Mouse (Mus musculus): ENCODE results near the gene Pld4.

Pld4 gene

DNA sequence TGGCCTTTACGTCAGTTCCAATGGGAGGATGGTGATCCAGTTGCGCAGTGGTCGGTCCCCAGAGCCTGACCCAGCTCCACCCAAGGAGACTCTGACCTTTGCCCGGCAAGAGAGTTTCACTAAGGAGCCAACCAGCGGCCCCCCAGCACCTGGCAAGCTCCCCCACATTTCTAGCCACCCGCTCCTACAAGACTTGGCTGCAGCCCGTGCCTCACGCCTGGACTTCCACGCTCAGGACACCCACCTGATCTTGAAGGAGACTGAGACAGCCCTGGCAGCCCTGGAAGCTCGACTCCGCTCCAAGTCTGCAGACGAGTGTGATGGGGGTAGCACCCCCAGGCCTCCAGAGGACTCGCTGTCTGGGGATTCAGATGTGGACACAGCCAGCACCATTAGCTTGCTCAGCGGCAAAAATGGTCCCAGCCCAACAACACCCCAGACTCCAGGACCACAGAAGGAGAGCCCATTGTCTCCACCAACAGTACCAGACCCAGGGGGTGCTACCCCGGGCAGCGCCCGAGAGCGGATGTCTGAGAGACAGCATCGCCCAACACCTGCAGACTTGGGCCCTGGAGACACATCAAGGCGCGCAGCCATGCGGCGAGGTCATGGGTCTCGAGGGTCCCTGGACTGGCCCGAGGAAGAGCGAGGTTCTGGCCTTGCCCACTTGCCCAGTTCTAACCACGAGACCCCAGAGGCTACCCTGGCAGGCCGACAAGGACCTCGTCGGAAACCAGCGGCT, 22.0 kb upstream of the Pld4 start:
- DNase-seq (ENCODE audit: low spot score): no peak

DNA sequence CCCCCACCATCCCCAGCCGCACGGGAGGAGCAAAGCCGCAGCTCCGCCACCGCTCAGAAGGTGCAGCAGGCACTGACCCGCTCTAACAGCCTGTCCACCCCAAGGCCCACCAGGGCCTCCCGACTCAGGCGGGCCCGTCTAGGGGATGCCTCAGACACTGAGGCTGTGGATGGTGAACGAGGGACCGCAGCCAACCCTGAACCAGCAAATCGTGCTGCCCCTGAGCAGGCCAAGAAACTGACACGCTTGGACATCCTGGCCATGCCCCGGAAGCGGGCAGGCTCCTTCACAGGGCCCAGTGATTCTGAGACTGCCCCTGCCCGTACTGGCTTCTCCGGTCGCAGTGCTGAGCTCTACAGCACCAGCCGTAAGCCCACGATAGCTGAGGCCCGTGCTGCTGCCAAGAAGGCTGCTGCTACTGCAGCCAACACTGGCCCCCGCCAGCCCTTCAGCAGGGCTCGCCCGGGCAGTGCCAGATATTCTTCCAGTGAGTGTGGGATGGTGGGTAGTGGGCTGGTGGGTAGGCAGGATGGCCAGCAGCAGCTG, 21.4 kb upstream of the Pld4 start:
- no peak for DNase-seq (ENCODE audit: low spot score)

DNA sequence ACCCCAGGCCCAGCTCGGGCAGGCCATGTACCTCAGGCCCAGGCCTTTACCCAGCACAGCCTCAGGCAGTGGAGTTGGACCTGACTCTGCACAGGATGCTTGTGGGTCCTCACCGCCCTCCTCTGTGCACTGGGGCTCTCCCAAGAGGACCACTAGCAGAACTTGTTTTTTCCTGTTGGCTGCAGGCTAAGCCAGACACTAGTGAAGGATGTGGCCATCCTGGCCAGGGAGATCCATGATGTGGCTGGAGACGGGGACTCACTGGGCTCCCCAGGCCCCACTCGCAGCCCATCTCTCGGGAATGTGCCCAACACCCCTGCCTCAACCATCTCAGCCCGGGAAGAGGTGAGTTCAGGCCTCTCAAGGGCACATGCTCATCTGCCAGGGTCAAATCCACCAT, 17.7 kb upstream of the Pld4 start:
- no peak for DNase-seq (ENCODE audit: low spot score)

DNA sequence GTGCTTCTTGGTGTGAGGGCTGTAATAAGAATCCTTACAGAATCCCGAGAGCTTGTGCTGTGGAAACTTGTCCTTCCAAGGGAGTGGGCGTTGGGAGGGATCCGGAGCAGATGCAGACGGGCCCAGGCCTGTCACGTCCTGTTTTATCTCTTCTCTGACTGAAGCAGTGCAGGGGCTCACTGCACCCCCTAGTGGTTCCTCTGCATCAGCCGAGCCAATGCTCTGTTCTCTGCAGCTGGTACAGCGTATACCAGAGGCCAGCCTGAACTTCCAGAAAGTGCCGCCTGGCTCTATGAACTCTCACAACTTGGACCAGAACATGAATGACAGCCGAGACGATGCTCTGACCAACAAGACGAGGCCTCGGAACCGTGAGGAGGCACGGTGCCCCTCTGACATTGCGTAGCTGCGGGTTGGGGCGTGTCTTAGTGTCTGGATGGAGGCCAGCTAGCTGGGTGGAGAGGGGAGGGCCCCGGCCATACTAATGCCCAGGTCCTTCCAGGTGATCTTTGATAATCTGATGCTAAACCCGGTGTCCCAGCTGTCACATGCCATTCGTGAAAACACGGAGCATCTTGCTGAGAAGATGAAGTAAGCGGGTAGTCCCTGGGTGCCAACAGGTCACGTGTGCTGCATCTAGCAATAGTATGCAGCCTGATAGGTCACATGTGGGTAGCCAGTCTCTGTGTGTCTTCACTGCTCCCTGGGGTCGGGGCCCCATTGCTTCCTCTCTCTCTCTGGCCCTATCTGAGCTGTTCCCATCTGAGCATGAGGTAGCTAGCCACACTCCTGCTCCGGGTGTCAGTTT, 17.1 kb upstream of the Pld4 start:
- peak; percentile 89 for DNase-seq (ENCODE audit: low spot score)

GRCm38 (mm10) chr12:112744211-112744610, 16.2 kb upstream of the Pld4 start:
- DNase-seq (ENCODE audit: low spot score): no peak

DNA sequence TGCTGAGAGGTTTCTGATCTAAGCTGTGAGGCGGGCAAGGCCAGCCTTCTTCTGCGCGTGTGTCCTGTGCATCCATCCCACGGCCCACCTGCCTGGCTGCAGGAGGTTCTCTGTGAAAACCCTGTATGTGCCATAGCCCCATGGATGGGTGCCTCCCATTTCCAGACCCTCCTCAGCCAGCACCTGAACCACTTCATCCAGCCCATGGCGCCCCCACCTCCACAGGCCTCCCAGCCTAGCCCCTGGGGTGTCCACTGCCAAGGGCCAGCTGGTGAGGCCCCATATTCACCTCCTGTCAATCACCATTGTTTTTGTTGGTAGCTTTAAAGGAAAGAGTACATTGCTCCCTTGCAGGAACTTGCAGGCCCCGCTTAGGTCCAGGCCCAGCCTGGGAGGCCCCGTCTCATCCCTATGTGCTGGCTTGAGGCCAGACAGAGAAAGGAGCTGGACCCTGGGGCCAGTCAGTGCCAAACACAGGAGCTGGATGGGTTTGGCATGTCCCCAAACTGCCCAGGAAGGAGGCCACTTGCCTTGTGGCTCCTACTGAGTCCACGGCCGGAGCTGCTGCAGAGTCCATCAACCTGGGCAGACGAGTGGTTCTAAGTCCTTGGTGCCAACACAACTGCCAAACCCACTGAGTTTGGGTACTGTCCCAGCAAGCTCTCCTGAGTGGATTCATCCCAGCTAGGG, 15.4 kb upstream of the Pld4 start:
- DNase-seq (ENCODE audit: low spot score): no peak

GRCm38 (mm10) chr12:112745716-112746115, 14.7 kb upstream of the Pld4 start:
- DNase-seq (ENCODE audit: low spot score): no peak

DNA sequence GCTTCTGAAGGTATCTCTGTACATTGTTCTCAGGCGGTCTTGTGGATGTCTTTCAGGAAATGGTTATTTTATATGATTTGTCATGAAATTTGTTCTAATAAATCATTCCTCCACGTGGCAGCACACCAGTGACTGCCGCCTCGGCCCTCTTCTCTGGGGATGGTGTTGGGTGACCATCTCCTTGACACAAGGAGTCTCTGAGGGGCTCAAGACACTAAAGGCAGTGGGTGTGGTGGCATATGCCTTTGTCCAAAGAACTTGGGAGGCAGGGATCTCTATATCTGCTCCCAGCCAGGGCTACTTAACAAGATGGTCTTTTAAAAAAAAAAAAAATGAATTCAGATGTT, 14.0 kb upstream of the Pld4 start:
- DNase-seq (ENCODE audit: low spot score): no peak

DNA sequence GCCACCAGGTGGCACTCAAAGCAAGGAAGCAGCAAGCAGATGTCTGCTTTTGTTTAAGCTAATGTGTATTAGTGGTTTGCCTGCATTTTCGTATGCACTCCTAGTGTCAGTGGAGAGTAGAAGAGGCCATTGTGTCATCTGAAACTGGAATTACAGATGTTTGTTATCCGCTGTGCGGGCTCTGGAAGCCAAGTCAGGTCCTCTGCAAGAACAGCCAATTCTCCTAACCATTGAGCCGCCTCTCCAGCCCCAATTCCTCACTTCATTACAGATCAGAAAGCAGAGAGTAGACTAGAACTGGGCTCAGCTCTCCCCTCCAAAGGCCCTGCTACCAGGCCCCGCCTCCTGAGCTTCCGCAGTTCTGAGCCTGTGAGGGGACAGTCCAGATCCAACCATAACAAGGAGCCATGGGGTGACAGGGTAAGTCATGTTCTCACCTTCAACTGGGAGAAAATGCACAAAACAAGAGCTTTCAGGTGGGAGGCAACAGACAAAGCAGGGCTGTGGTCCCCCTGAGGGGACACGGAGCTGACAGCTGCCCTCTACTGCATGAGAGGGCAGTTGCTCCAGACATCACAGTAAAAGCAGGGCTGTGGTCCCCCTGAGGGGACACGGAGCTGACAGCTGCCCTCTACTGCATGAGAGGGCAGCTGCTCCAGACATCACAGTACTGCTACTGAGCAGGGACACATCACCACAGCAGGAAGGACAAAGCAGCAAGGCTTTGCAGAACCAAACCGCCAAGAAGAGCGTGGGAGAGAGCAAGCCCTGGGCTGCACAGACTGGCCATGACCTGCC, 13.4 kb upstream of the Pld4 start:
- DNase-seq (ENCODE audit: low spot score): peak; percentile 75

- no peak for DNase-seq (ENCODE audit: low spot score)
These were observed 12.9 kb upstream of the Pld4 start for GRCm38 (mm10) chr12:112747606-112747970.

DNA sequence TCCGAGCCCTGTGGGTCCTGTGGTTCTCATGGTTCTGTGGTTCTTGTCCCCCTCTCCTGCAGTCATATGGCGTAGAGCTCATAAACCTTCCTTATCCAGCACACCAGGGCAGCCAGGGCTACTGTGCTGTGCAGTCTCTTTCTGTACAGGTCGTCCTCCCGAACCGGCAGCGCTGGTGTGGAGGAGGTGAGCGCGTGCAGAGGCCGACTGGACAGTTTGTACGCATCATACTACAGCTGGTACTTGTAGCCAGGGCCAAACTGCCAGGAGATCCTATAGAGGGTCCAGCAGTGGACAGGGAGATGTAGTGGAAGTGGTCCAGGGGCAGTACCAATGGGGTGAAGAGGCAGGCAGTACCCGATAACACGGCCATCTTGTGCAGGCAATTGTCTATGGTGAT, 9.5 kb upstream of the Pld4 start:
- no peak for DNase-seq (ENCODE audit: low spot score)

- DNase-seq (ENCODE audit: low spot score): no peak
These were observed 8.1 kb upstream of the Pld4 start for GRCm38 (mm10) chr12:112752399-112752798.

- DNase-seq (ENCODE audit: low spot score): no peak
These were observed 4.6 kb upstream of the Pld4 start for GRCm38 (mm10) chr12:112755900-112756299.

GRCm38 (mm10) chr12:112757896-112758295, 2.6 kb upstream of the Pld4 start:
- no peak for DNase-seq (ENCODE audit: low spot score)

DNA sequence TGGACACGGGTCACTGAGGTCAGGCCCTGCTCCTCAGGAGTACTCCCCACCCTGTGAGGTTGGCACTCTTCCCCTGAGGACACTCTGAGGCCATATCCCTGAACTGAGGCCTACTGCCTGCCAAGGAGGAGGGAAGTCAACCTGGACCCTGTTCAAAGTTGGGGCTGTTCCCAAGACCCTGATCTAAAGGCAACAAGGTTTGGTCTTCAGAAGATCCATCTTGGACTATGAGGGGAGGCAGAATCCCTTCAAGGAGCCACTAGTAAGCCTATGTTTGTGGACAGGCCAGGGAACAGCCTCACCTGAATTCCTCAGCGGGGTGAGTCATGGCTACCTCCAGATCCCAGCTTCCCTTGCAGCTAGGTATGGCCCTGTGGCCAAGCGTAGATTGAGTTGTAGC, 984 bp upstream of the Pld4 start:
- DNase-seq (ENCODE audit: low spot score): no peak

- no peak for DNase-seq (ENCODE audit: low spot score)
These were observed 956 bp downstream of the Pld4 start for GRCm38 (mm10) chr12:112761411-112761810.

DNA sequence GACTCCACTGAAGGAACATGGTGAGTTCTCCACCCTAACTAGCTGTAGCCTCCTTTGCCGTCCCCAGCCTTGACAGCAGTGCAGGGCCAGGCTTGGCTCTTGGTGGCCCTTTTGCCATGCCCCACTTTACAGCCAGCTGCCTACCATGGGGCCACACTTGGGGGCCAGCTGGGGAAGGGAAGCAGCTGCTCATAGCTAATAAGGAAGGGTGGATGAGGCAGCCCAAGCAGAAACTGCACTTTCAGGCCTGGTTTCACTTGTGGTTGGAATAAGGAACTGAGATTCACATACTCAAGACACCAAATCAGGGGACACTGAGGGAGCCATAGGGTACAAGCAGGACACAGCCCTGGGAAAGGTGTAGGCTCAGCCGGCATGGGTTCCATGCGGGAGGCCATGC, 1.6 kb downstream of the Pld4 start:
- DNase-seq (ENCODE audit: low spot score): no peak

GRCm38 (mm10) chr12:112763176-112763575, 2.7 kb downstream of the Pld4 start:
- no peak for DNase-seq (ENCODE audit: low spot score)

- no peak for DNase-seq (ENCODE audit: low spot score)
These were observed 3.7 kb downstream of the Pld4 start for GRCm38 (mm10) chr12:112764141-112764540.

GRCm38 (mm10) chr12:112764991-112765390, 4.5 kb downstream of the Pld4 start:
- DNase-seq (ENCODE audit: low spot score): no peak

GRCm38 (mm10) chr12:112766586-112766985, 6.1 kb downstream of the Pld4 start:
- DNase-seq (ENCODE audit: low spot score): no peak
